Mouse (Mus musculus): ENCODE results near the gene Opcml.
A peak's percentile ranks its signal among the peaks of the same experiment; 100 is the strongest.

DNA sequence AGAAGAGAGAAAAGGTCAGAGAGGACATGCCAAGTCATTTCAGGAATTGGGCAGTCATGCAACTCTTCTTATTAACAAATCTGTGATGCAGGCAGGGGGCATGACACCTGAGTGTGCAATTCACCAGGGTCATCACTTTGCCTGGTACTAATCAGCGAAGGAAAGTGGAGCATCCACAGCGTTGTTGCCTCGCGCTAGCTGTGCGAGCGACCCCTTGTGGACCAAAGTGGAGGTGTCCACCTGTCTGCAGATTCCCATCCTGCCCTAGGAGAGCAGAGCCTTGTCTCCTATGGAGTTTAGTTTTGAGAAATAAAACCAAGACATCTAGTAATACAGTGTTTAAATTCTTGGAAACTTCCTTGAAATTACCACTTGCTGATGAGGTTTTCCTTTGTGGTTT is 381.3 kb downstream of the Opcml start:
- peak; percentile 63 for TF ChIP-seq CTCF (IDR thresholded peaks at IDR 0.05; ENCODE audit: low read depth)
- no peak for TF ChIP-seq EP300 (IDR thresholded peaks at IDR 0.05; ENCODE audit: low read depth)
